Mouse (Mus musculus) v-Abl transformed pro-B cells (cell line): ENCODE results near the gene Chaf1b.

Experiments used
- in situ Hi-C, 2 experiments: fragments of 400-800 bp; cut with MboI; formaldehyde crosslinking; loops; one replicate each; pipeline ENCODE4 v1.15.1; 2025; ENCODE audit not compliant: unreplicated experiment in 2 of 2

The Chaf1b gene

GRCm38 (mm10) chr16:93941781-93942567 lies 58.3 kb downstream of the Chaf1b start:
- in situ Hi-C loops: loop anchor here in 1 of 2 experiments (5.0 kb wide), 1 partner anchor 315 kb away; no protein-coding TSS in a partner anchor

- in situ Hi-C loops: loop anchor here in 1 of 2 experiments (5.0 kb wide), 1 partner anchor 314 kb away; no protein-coding TSS in a partner anchor
Measured at GRCm38 (mm10) chr16:93942796-93943502, 59.2 kb downstream of the Chaf1b start.

- in situ Hi-C loops: loop anchor here in 1 of 2 experiments (5.0 kb wide), 1 partner anchor 313 kb away; no protein-coding TSS in a partner anchor
Measured at GRCm38 (mm10) chr16:93944301-93944700, 60.6 kb downstream of the Chaf1b start.

GRCm38 (mm10) chr16:93947396-93947795 lies 63.7 kb downstream of the Chaf1b start:
- in situ Hi-C loops: no loop called here
